Mouse (Mus musculus): Measurements from ENCODE around the gene Cd2. TPM values are rescaled to one million over a fixed set of nuclear protein-coding genes. Genes with fewer than 3 reads are reported as not detected.

Cd2 gene
- total and polyA plus RNA-seq, 2 experiments = 0.33 to 1.0 TPM

GRCm38 (mm10) chr3:101228868-101229550, 58.7 kb downstream of the Cd2 start:
- no peak for TF ChIP-seq CTCF (IDR thresholded peaks at IDR 0.05; ENCODE audit: low read depth, low read length)
- TF ChIP-seq POLR2A (IDR thresholded peaks at IDR 0.05; ENCODE audit: extremely low read depth, insufficient read depth, low read length) = no peak
- WGBS = 82% methylated on average over 13 of the region's 13 CpGs

GRCm38 (mm10) chr3:101228066-101228465, 59.7 kb downstream of the Cd2 start:
- Histone ChIP-seq H3K4me3 (ENCODE audit: insufficient read depth, low read depth, low read length) (no peak overlapping the region), H3K36me3 (ENCODE audit: control insufficient read depth, insufficient read depth, low read length) (no peaks in the 10 kb centered on the region), H3K27me3 (ENCODE audit: control insufficient read depth, insufficient read depth, low read length) (no peaks in the 10 kb centered on the region), H3K9ac (ENCODE audit: low read depth, low read length) (no peak overlapping the region), H3K4me1 (ENCODE audit: control insufficient read depth, insufficient read depth, low read length) (no peaks in the 10 kb centered on the region), H3K79me2 (ENCODE audit: control insufficient read depth, insufficient read depth, low read length) (no peaks in the 10 kb centered on the region), H3K27ac (replicated peaks; ENCODE audit: insufficient read depth, low read depth, low read length) (no peak overlapping the region)
- TF ChIP-seq POLR2A (IDR thresholded peaks at IDR 0.05; ENCODE audit: extremely low read depth, insufficient read depth, low read length) (no peak), CTCF (IDR thresholded peaks at IDR 0.05; ENCODE audit: low read depth, low read length) (no peak)
- WGBS = 82% methylated on average over 5 of the region's 5 CpGs
- no peak for DNase-seq (ENCODE audit: extremely low read depth, low read depth, low spot score)

More at GRCm38 (mm10) chr3:101228868-101229550, 58.7 kb downstream of the Cd2 start:
- H3K79me2 ChIP-seq (ENCODE audit: control insufficient read depth, insufficient read depth, low read length) = no peaks in the 10 kb centered on the region
- DNase-seq (ENCODE audit: extremely low read depth, low read depth, low spot score) = no peak
- no peaks in the 10 kb centered on the region for H3K27me3 ChIP-seq (ENCODE audit: control insufficient read depth, insufficient read depth, low read length)
- H3K4me1 ChIP-seq (ENCODE audit: control insufficient read depth, insufficient read depth, low read length) = no peaks in the 10 kb centered on the region
- H3K9ac ChIP-seq (ENCODE audit: low read depth, low read length) = no peak overlapping the region
- H3K36me3 ChIP-seq (ENCODE audit: control insufficient read depth, insufficient read depth, low read length) = no peaks in the 10 kb centered on the region
- no peak overlapping the region for H3K4me3 ChIP-seq (ENCODE audit: insufficient read depth, low read depth, low read length)
- no peak overlapping the region for H3K27ac ChIP-seq (replicated peaks; ENCODE audit: insufficient read depth, low read depth, low read length)

Other genes with a start within 250 kb of the Cd2 start
- gene Ptgfrn, start 177.7 kb downstream of the Cd2 start, total RNA-seq (2014; rRNA removed) = 1.8 and 2.4 TPM in 2 replicates
- gene Ptgfrn, start 177.7 kb downstream of the Cd2 start, polyA plus RNA-seq (2012; rRNA removed) = 0.86 and 0.88 TPM in 2 replicates
- 0.37 and 0.54 TPM in 2 replicates for gene Igsf3, start 89.1 kb upstream of the Cd2 start, total RNA-seq (2014; rRNA removed)
- gene Igsf3, start 89.1 kb upstream of the Cd2 start, polyA plus RNA-seq (2012; rRNA removed) = 0.24 TPM in 2 replicates

All from liver, adult 2 months (tissue).